Mouse (Mus musculus) cerebellum, postnatal 14 days (tissue): ENCODE measurements around the gene Cd99l2.
A peak's percentile ranks its signal among the peaks of the same experiment; 100 is the strongest.
"Not testable (repeated sequence)": the region's sequence is repeated elsewhere in the genome, so short reads cannot be mapped to it uniquely, and the experiment has no call there.

Experiments
- DNase-seq, 2 experiments: peaks; one replicate each; pipeline ENCODE4 v3.0.0; 2021; ENCODE audit warnings: mixed read lengths in 2 of 2

Gene Cd99l2

GRCm38 (mm10) chrX:71492634-71493278 lies at the start of gene Cd99l2:
Gene Cd99l2, minus strand, starts transcription at chrX:71492849.
- peak; percentile 85 to 86 for DNase-seq

- peak; percentile 44 to 61 for DNase-seq
These were observed 48.3 kb upstream of the Cd99l2 start for GRCm38 (mm10) chrX:71540821-71541510.

GRCm38 (mm10) chrX:71537791-71538190 lies 45.1 kb upstream of the Cd99l2 start:
- DNase-seq, result no peak

- no peak for DNase-seq
These were observed 41.5 kb upstream of the Cd99l2 start for GRCm38 (mm10) chrX:71534102-71534501.

- no peak for DNase-seq
These were observed 40.0 kb upstream of the Cd99l2 start for GRCm38 (mm10) chrX:71532635-71533034.

- DNase-seq, result peak; percentile 23 to 33
These were observed 36.0 kb upstream of the Cd99l2 start for GRCm38 (mm10) chrX:71528646-71529045.

GRCm38 (mm10) chrX:71528150-71528549 lies 35.5 kb upstream of the Cd99l2 start:
- DNase-seq, result no peak

- no peak for DNase-seq
These were observed 34.8 kb upstream of the Cd99l2 start for GRCm38 (mm10) chrX:71527461-71527860.

GRCm38 (mm10) chrX:71525593-71526299 lies 33.1 kb upstream of the Cd99l2 start:
- DNase-seq, result no peak

GRCm38 (mm10) chrX:71524310-71524709 lies 31.7 kb upstream of the Cd99l2 start:
- DNase-seq, result no peak

- DNase-seq, result no peak
These were observed 30.2 kb upstream of the Cd99l2 start for GRCm38 (mm10) chrX:71522889-71523288.

- no peak for DNase-seq
These were observed 26.6 kb upstream of the Cd99l2 start for GRCm38 (mm10) chrX:71519252-71519651.

GRCm38 (mm10) chrX:71506591-71506990 lies 13.9 kb upstream of the Cd99l2 start:
- DNase-seq, result not testable (repeated sequence)

GRCm38 (mm10) chrX:71493279-71493656 lies 619 bp upstream of the Cd99l2 start:
- DNase-seq, result peak; percentile 41 to 44

- DNase-seq, result peak in 1 of 2 experiments; percentile 29
These were observed 567 bp downstream of the Cd99l2 start for GRCm38 (mm10) chrX:71491931-71492633.

- no peak for DNase-seq
These were observed 3.3 kb downstream of the Cd99l2 start for GRCm38 (mm10) chrX:71489353-71489752.

GRCm38 (mm10) chrX:71482244-71482643 lies 10.4 kb downstream of the Cd99l2 start:
- DNase-seq, result no peak

GRCm38 (mm10) chrX:71475992-71476391 lies 16.7 kb downstream of the Cd99l2 start:
- no peak for DNase-seq

GRCm38 (mm10) chrX:71475497-71475896 lies 17.2 kb downstream of the Cd99l2 start:
- DNase-seq, result no peak

- DNase-seq, result no peak
These were observed 17.6 kb downstream of the Cd99l2 start for GRCm38 (mm10) chrX:71475084-71475483.

GRCm38 (mm10) chrX:71474296-71474956 lies 18.2 kb downstream of the Cd99l2 start:
- DNase-seq, result no peak

- no peak for DNase-seq
These were observed 23.9 kb downstream of the Cd99l2 start for GRCm38 (mm10) chrX:71468639-71469295.
